Mouse (Mus musculus): ENCODE results near the gene Barx2. TPM values are rescaled to one million over a fixed set of nuclear protein-coding genes. Genes with fewer than 3 reads are reported as not detected.
"Not testable (repeated sequence)": the region's sequence is repeated elsewhere in the genome, so short reads cannot be mapped to it uniquely, and the experiment has no call there.

Barx2 gene
- polyA plus RNA-seq, 1 experiment, result 0.14 TPM

DNA sequence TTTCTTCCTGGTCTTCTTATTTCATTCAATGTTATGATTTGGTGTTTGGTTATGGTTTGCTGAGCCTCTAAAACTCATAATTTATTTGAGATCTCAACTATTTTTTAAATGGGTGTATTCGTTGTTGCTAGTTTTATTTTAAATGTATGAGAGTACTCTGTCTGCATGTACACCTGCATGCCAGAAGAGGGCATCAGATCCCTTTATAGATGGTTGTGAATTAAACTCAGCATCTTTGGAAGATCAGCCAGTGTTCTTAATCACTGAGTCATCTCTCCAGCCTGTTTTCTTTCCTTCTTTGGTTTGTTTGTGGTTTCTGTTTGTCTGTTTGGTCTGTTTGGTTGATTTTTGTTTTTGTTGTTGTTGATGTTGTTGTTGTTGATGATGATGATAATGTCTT lies 29.1 kb upstream of the Barx2 start:
- Histone ChIP-seq H3K4me1 (ENCODE audit: control insufficient read depth, insufficient read depth, low read length) (no peaks in the 10 kb centered on the region), H3K4me3 (ENCODE audit: control insufficient read depth, low read depth, low read length) (no peak overlapping the region), H3K27ac (ENCODE audit: control insufficient read depth, insufficient read depth, low read depth, low read length) (no peak overlapping the region), H3K36me3 (ENCODE audit: control insufficient read depth, insufficient read depth, low read length) (no peaks in the 10 kb centered on the region), H3K27me3 (ENCODE audit: control insufficient read depth, insufficient read depth, low read length) (no peaks in the 10 kb centered on the region)
- TF ChIP-seq POLR2A (IDR thresholded peaks at IDR 0.05; ENCODE audit: control insufficient read depth, low read depth, low read length), result no peak
- TF ChIP-seq CTCF (IDR thresholded peaks at IDR 0.05; ENCODE audit: control insufficient read depth, insufficient read depth, insufficient replicate concordance, low read depth, low read length), result no peak

DNA sequence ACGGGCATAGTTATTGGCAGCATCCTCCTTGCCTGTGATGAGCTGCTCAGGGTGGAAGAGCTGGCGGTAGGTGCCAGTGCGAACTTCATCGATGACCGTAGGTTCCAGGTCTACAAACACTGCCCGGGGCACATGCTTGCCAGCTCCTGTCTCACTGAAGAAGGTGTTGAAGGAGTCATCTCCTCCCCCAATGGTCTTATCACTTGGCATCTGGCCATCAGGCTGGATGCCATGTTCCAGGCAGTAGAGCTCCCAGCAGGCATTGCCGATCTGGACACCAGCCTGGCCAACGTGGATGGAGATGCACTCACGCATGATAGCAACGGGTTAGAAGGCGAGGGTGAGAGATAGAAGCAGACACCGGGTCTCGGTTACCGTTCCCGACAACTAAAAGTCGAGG lies 23.2 kb upstream of the Barx2 start:
- not testable (repeated sequence) for H3K27me3 ChIP-seq (ENCODE audit: control insufficient read depth, insufficient read depth, low read length); H3K4me3 ChIP-seq (ENCODE audit: control insufficient read depth, low read depth, low read length); H3K36me3 ChIP-seq (ENCODE audit: control insufficient read depth, insufficient read depth, low read length); H3K27ac ChIP-seq (ENCODE audit: control insufficient read depth, insufficient read depth, low read depth, low read length); H3K4me1 ChIP-seq (ENCODE audit: control insufficient read depth, insufficient read depth, low read length)

DNA sequence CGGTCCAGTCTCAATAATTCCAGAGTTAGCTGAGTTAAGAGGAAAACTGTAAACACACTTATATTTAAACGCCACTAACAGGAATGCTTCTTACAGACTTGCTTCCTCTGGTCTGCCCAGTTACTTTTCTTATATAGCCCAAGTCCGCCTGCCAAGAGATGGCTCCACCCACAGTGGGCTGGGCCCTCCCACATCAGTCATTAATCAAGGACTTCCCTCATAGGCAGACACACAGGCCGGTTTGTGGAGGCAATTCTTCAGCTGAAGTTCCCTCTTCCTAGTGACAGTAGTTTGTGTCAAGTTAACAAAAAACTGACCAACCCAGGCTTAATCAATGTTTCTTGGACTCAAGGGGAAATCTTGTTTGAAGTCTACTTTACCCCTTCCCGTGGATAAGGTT lies 18.4 kb upstream of the Barx2 start:
- TF ChIP-seq POLR2A (IDR thresholded peaks at IDR 0.05; ENCODE audit: control insufficient read depth, low read depth, low read length), result no peak
- H3K27ac ChIP-seq (ENCODE audit: control insufficient read depth, insufficient read depth, low read depth, low read length), result no peak overlapping the region
- no peaks in the 10 kb centered on the region for H3K27me3 ChIP-seq (ENCODE audit: control insufficient read depth, insufficient read depth, low read length)
- no peaks in the 10 kb centered on the region for H3K4me1 ChIP-seq (ENCODE audit: control insufficient read depth, insufficient read depth, low read length)
- no peak overlapping the region for H3K4me3 ChIP-seq (ENCODE audit: control insufficient read depth, low read depth, low read length)
- no peaks in the 10 kb centered on the region for H3K36me3 ChIP-seq (ENCODE audit: control insufficient read depth, insufficient read depth, low read length)

DNA sequence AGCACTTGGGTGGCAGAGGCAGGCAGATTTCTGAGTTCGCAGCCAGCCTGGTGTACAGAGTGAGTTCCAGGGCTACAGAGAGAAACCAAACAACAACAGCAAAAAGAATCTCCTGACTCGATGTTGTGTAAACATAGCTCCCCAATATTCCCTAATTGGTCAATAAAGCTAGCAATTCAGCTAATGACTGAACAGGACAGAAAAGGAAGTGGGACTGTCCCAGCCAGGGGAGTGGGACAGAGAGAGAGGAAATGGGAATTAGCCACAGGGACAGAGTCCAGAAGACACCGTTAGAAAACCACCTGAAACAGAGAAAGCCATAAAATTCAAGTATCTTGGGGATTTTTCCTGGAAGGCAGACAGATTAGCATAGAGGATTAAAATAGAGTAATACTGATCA lies 18.0 kb upstream of the Barx2 start:
- H3K27ac ChIP-seq (ENCODE audit: control insufficient read depth, insufficient read depth, low read depth, low read length), result no peak overlapping the region
- TF ChIP-seq POLR2A (IDR thresholded peaks at IDR 0.05; ENCODE audit: control insufficient read depth, low read depth, low read length) (no peak), CTCF (IDR thresholded peaks at IDR 0.05; ENCODE audit: control insufficient read depth, insufficient read depth, insufficient replicate concordance, low read depth, low read length) (no peak)
- no peaks in the 10 kb centered on the region for H3K4me1 ChIP-seq (ENCODE audit: control insufficient read depth, insufficient read depth, low read length)
- no peaks in the 10 kb centered on the region for H3K27me3 ChIP-seq (ENCODE audit: control insufficient read depth, insufficient read depth, low read length)
- no peak overlapping the region for H3K4me3 ChIP-seq (ENCODE audit: control insufficient read depth, low read depth, low read length)
- no peaks in the 10 kb centered on the region for H3K36me3 ChIP-seq (ENCODE audit: control insufficient read depth, insufficient read depth, low read length)

DNA sequence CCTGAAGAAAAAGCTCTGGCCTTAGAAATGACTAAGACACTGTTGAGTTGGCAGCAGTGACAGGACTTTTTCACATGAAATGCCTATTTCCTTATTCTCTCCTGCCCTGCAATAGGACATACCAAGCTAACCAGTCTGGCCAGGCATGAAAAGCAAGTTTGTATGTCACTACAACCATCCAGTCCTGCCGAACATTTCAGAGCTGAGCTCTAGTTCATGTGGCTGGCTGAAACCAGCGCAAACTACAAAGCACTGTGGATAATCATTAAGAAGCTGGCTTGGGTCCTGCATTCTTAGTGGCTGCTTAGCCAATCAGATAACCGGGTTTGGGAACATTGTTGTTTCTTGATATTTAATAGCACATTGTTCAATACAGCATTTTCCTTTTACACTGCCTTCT lies 13.5 kb upstream of the Barx2 start:
- H3K27me3 ChIP-seq (ENCODE audit: control insufficient read depth, insufficient read depth, low read length), result no peaks in the 10 kb centered on the region
- H3K27ac ChIP-seq (ENCODE audit: control insufficient read depth, insufficient read depth, low read depth, low read length), result no peak overlapping the region
- peaks cover 2% of the 10 kb centered on the region for H3K4me1 ChIP-seq (ENCODE audit: control insufficient read depth, insufficient read depth, low read length)
- no peak for TF ChIP-seq CTCF (IDR thresholded peaks at IDR 0.05; ENCODE audit: control insufficient read depth, insufficient read depth, insufficient replicate concordance, low read depth, low read length)
- no peak for TF ChIP-seq POLR2A (IDR thresholded peaks at IDR 0.05; ENCODE audit: control insufficient read depth, low read depth, low read length)
- H3K36me3 ChIP-seq (ENCODE audit: control insufficient read depth, insufficient read depth, low read length), result no peaks in the 10 kb centered on the region
- no peak overlapping the region for H3K4me3 ChIP-seq (ENCODE audit: control insufficient read depth, low read depth, low read length)

DNA sequence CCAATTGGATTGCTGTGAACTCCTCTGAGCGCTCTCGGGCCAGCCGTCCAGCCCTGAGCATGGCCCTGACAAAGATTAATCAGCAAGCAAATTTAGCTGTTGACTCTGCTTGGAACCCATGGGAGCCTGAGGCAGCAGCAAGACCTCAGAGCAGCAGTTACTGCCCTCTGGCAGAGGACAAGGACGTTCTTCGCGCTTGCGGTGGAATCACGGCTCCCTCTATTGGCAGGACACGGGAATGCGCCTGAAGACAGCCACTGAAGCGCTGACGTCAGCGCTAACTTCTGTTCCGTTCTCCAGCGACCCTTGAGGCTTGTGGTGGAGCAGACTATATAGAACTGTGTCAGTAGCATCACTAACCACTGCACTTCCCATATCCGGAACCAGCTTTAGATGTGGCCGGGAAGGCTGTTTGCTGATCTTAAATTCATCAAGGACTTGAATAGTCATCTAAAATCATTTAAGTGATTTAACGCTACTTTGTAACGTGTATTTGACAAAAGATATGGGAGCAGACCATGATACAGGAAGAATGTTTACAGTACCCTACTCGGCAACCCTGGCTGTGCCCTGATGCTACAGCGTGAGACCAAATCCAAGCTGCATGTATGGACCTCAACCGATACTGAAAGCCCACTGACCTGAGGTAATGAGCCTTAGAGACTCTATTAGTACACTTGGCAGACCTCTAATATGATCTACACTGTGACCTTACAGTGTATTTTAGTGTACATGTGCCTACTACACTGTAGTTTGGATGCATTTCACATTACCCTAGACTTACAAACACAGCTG lies 12.8 kb upstream of the Barx2 start:
- Histone ChIP-seq H3K4me3 (ENCODE audit: control insufficient read depth, low read depth, low read length) (peak overlapping the region; percentile 48), H3K27me3 (ENCODE audit: control insufficient read depth, insufficient read depth, low read length) (no peaks in the 10 kb centered on the region), H3K36me3 (ENCODE audit: control insufficient read depth, insufficient read depth, low read length) (no peaks in the 10 kb centered on the region), H3K4me1 (ENCODE audit: control insufficient read depth, insufficient read depth, low read length) (peaks cover 2% of the 10 kb centered on the region), H3K27ac (ENCODE audit: control insufficient read depth, insufficient read depth, low read depth, low read length) (peak overlapping the region; percentile 33; the same call in 1 of the 2 replicates)
- TF ChIP-seq CTCF (IDR thresholded peaks at IDR 0.05; ENCODE audit: control insufficient read depth, insufficient read depth, insufficient replicate concordance, low read depth, low read length) (peak; percentile 99), POLR2A (IDR thresholded peaks at IDR 0.05; ENCODE audit: control insufficient read depth, low read depth, low read length) (no peak)

DNA sequence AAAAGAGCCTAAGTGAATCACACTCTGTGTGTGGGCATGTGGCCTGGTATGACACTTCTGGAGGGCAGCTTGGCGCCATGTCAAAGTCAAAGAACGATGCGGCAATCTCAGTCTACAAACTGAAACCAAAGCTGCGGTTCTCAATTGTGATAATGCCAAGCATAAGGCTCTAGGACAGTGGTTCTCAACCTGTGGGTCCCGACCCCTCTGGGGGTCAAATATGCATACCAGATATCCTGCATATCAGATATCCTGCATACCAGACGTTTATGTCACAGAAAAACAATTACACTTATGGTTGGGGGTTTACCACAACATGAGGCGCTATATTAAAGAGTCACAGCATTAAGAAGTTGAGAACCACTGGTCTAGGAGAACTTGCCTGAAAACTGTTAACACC lies 10.3 kb upstream of the Barx2 start:
- Histone ChIP-seq H3K27ac (ENCODE audit: control insufficient read depth, insufficient read depth, low read depth, low read length) (no peak overlapping the region), H3K27me3 (ENCODE audit: control insufficient read depth, insufficient read depth, low read length) (no peaks in the 10 kb centered on the region), H3K4me1 (ENCODE audit: control insufficient read depth, insufficient read depth, low read length) (peaks cover 2% of the 10 kb centered on the region), H3K36me3 (ENCODE audit: control insufficient read depth, insufficient read depth, low read length) (no peaks in the 10 kb centered on the region), H3K4me3 (ENCODE audit: control insufficient read depth, low read depth, low read length) (no peak overlapping the region)
- no peak for TF ChIP-seq POLR2A (IDR thresholded peaks at IDR 0.05; ENCODE audit: control insufficient read depth, low read depth, low read length)
- no peak for TF ChIP-seq CTCF (IDR thresholded peaks at IDR 0.05; ENCODE audit: control insufficient read depth, insufficient read depth, insufficient replicate concordance, low read depth, low read length)

DNA sequence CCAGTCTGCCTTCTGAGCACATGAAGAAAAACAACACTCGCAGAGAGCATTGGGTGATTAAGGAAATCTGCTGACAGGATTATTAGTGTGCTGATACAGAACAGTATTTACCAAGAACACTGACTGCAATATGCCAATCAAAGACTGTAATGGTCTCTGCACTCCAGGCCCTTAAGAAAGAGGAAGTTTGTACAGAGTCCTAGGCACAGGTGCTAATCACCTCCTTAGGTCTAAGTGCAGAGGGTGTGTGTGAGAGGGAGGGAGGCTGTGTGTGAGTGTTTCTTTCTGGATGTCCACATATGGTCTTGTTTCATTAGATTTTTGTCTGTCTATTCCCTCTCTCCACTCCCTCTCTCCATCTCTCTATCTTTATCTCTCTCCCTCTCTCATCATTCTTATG lies 6.5 kb upstream of the Barx2 start:
- peaks cover 3% of the 10 kb centered on the region; the same call in 1 of the 2 replicates for H3K4me1 ChIP-seq (ENCODE audit: control insufficient read depth, insufficient read depth, low read length)
- no peaks in the 10 kb centered on the region for H3K36me3 ChIP-seq (ENCODE audit: control insufficient read depth, insufficient read depth, low read length)
- TF ChIP-seq POLR2A (IDR thresholded peaks at IDR 0.05; ENCODE audit: control insufficient read depth, low read depth, low read length) (no peak), CTCF (IDR thresholded peaks at IDR 0.05; ENCODE audit: control insufficient read depth, insufficient read depth, insufficient replicate concordance, low read depth, low read length) (no peak)
- H3K27me3 ChIP-seq (ENCODE audit: control insufficient read depth, insufficient read depth, low read length), result no peaks in the 10 kb centered on the region
- no peak overlapping the region for H3K4me3 ChIP-seq (ENCODE audit: control insufficient read depth, low read depth, low read length)
- H3K27ac ChIP-seq (ENCODE audit: control insufficient read depth, insufficient read depth, low read depth, low read length), result no peak overlapping the region
